Mouse (Mus musculus) left cerebral cortex, postnatal 10 days (tissue): Measurements from ENCODE around the gene Erp44. TPM values are rescaled to one million over a fixed set of nuclear protein-coding genes. Genes with fewer than 3 reads are reported as not detected.

ENCODE experiments used
- DNase-seq, 2 experiments: peaks; one replicate each; pipeline ENCODE4 v3.0.0; 2021 to 2022; ENCODE audit warnings: low spot score in 2 of 2, mixed read lengths in 1 of 2; ENCODE audit errors: extremely low spot score in 1 of 2
- intact Hi-C: fragments of 180-260 bp; cut with DNase I; formaldehyde crosslinking; loops from one replicate; pipeline ENCODE4 v1.15.1; 2025
- total RNA-seq, 2 experiments: library from RNA; stranded (reverse); gene quantifications; 2 replicates each; pipeline ENCODE4 v1.2.3; 2021

Erp44 gene
- total RNA-seq, 2 experiments from 2014 or later = 34.9 to 37.0 TPM

GRCm38 (mm10) chr4:48244280-48244679, 35.1 kb downstream of the Erp44 start:
- intact Hi-C loops = no loop called here
- DNase-seq = no peak

GRCm38 (mm10) chr4:48243737-48244136, 35.6 kb downstream of the Erp44 start:
- no peak for DNase-seq
- intact Hi-C loops = no loop called here

GRCm38 (mm10) chr4:48242482-48242881, 36.9 kb downstream of the Erp44 start:
- intact Hi-C loops = no loop called here
- no peak for DNase-seq

- no peak for DNase-seq
- intact Hi-C loops = no loop called here
Measured at GRCm38 (mm10) chr4:48239046-48239445, 40.3 kb downstream of the Erp44 start.

- DNase-seq = no peak
- intact Hi-C loops = no loop called here
Measured at GRCm38 (mm10) chr4:48236721-48237120, 42.6 kb downstream of the Erp44 start.

GRCm38 (mm10) chr4:48226800-48227199, 52.6 kb downstream of the Erp44 start:
- intact Hi-C loops = no loop called here
- no peak for DNase-seq

GRCm38 (mm10) chr4:48225604-48226003, 53.8 kb downstream of the Erp44 start:
- intact Hi-C loops = no loop called here
- DNase-seq = no peak

- intact Hi-C loops = no loop called here
- DNase-seq = peak; percentile 25 to 65
Measured at GRCm38 (mm10) chr4:48225173-48225572, 54.2 kb downstream of the Erp44 start.

- DNase-seq = no peak
- intact Hi-C loops = no loop called here
Measured at GRCm38 (mm10) chr4:48203564-48203963, 75.8 kb downstream of the Erp44 start.

- DNase-seq = no peak
- intact Hi-C loops = no loop called here
Measured at GRCm38 (mm10) chr4:48198447-48198846, 80.9 kb downstream of the Erp44 start.

- intact Hi-C loops = no loop called here
Measured at GRCm38 (mm10) chr4:48197925-48198324, 81.4 kb downstream of the Erp44 start.

GRCm38 (mm10) chr4:48182115-48182806, 97.1 kb downstream of the Erp44 start:
- no peak for DNase-seq
- intact Hi-C loops = no loop called here

More at GRCm38 (mm10) chr4:48197925-48198324, 81.4 kb downstream of the Erp44 start:
- no peak for DNase-seq

- intact Hi-C loops = no loop called here
- DNase-seq = no peak
Measured at GRCm38 (mm10) chr4:48181366-48181765, 98.0 kb downstream of the Erp44 start.

GRCm38 (mm10) chr4:48180922-48181321, 98.4 kb downstream of the Erp44 start:
- DNase-seq = no peak

GRCm38 (mm10) chr4:48175666-48176065, 103.7 kb downstream of the Erp44 start:
- intact Hi-C loops = no loop called here

More at GRCm38 (mm10) chr4:48180922-48181321, 98.4 kb downstream of the Erp44 start:
- intact Hi-C loops = no loop called here

GRCm38 (mm10) chr4:48163851-48164250, 115.5 kb downstream of the Erp44 start:
- no peak for DNase-seq
- intact Hi-C loops = no loop called here

More at GRCm38 (mm10) chr4:48175666-48176065, 103.7 kb downstream of the Erp44 start:
- no peak for DNase-seq

- intact Hi-C loops = no loop called here
- no peak for DNase-seq
Measured at GRCm38 (mm10) chr4:48160386-48160785, 119.0 kb downstream of the Erp44 start.

- DNase-seq = no peak
- intact Hi-C loops = no loop called here
Measured at GRCm38 (mm10) chr4:48155864-48156263, 123.5 kb downstream of the Erp44 start.

GRCm38 (mm10) chr4:48153229-48153628, 126.1 kb downstream of the Erp44 start:
- DNase-seq = no peak
- intact Hi-C loops = no loop called here

GRCm38 (mm10) chr4:48149492-48149891, 129.9 kb downstream of the Erp44 start:
- no peak for DNase-seq
- intact Hi-C loops = no loop called here
